Mouse (Mus musculus) embryonic facial prominence, embryonic 11.5 days (tissue): ENCODE data around the gene Msh3. TPM values are rescaled to one million over a fixed set of nuclear protein-coding genes. Genes with fewer than 3 reads are reported as not detected.
"Not testable (repeated sequence)": the region's sequence is repeated elsewhere in the genome, so short reads cannot be mapped to it uniquely, and the experiment has no call there.

Experiments
- ATAC-seq: fragments of 200-750 bp; cut with Nextera tagmentation; replicated peaks from 2 replicates; pipeline ENCODE4 v1.8.0; 2017; ENCODE audit warnings: low read depth; ENCODE audit not compliant: insufficient number of reproducible peaks, low FRiP score, low TSS enrichment
- DNase-seq: peaks from one replicate; pipeline ENCODE4 v3.0.0-alpha.2; 2015; ENCODE audit warnings: low spot score
- H3K27ac ChIP-seq: fragments of 300-500 bp; sonication (generic); replicated peaks from 2 replicates; pipeline ENCODE4 v1.5.1; 2014; ENCODE audit warnings: mild to moderate bottlenecking, low read depth, low read length, control low read depth
- H3K27me3 ChIP-seq: fragments of 300-500 bp; sonication (generic); 2 replicates; pipeline ENCODE4 v1.6.1; 2014; ENCODE audit warnings: mild to moderate bottlenecking, low read length, moderate library complexity, mixed read lengths; ENCODE audit not compliant: control insufficient read depth, insufficient read depth
- H3K36me3 ChIP-seq: fragments of 300-500 bp; sonication (generic); replicated peaks from 2 replicates; pipeline ENCODE4 v1.6.1; 2014; ENCODE audit warnings: low read depth, mild to moderate bottlenecking, low read length, moderate library complexity, mixed read lengths; ENCODE audit not compliant: control insufficient read depth, insufficient read depth
- H3K4me1 ChIP-seq: fragments of 300-500 bp; sonication (generic); 2 replicates; pipeline ENCODE4 v1.6.1; 2014; ENCODE audit warnings: low read length, mixed read lengths; ENCODE audit not compliant: control insufficient read depth, insufficient read depth
- H3K4me2 ChIP-seq: fragments of 300-500 bp; sonication (generic); 2 replicates; pipeline ENCODE4 v1.6.1; 2014; ENCODE audit warnings: low read depth, mild to moderate bottlenecking, control low read depth, low read length, moderate library complexity
- H3K4me3 ChIP-seq: fragments of 300-500 bp; sonication (generic); 2 replicates; pipeline ENCODE4 v1.5.1; 2014; ENCODE audit warnings: low read depth, low read length, control low read depth
- H3K9ac ChIP-seq: fragments of 300-500 bp; sonication (generic); replicated peaks from 2 replicates; pipeline ENCODE4 v1.6.1; 2014; ENCODE audit warnings: mild to moderate bottlenecking, control low read depth, low read length
- H3K9me3 ChIP-seq: fragments of 300-500 bp; sonication (generic); replicated peaks from 2 replicates; pipeline ENCODE4 v1.6.1; 2016; ENCODE audit warnings: mild to moderate bottlenecking, low read length, inconsistent platforms, mixed read lengths; ENCODE audit not compliant: control insufficient read depth
- WGBS: fragments of 180-500 bp; shearing (Covaris S2); extraction: QIAGEN DNeasy Blood & Tissue Kit; methylation state at CpG from one replicate; pipeline ENCODE4 v1.1.7; 2014; 5-methylcytosine and 5-hydroxymethylcytosine counted together
- polyA plus RNA-seq: library from polyadenylated mRNA; unstranded; fragments of >200 nt; fragmentation: Nextera tagmentation; extraction: Ambion mirVana; gene quantifications from 2 replicates; pipeline ENCODE4 v1.2.1, GENCODE M21; 2014

Gene Msh3
- polyA plus RNA-seq, result 38.5 and 45.6 TPM in 2 replicates

GRCm38 (mm10) chr13:92354456-92355271, at the start of gene Msh3, which contains the start of gene Dhfr:
Gene Msh3, minus strand, starts transcription at chr13:92355003.
Gene Dhfr, plus strand, starts transcription at chr13:92354726.
- H3K9ac ChIP-seq, result peak within 1 kb of the TSS; percentile 72
- H3K9me3 ChIP-seq, result no peaks in the 10 kb centered on the region
- H3K4me3 ChIP-seq, result peak within 1 kb of the TSS; percentile 59
- ATAC-seq (peak; percentile 98), DNase-seq (peak; percentile 99)
- peak within 1 kb of the TSS; percentile 81 for H3K27ac ChIP-seq
- no peaks in the 10 kb centered on the region for H3K27me3 ChIP-seq
- H3K36me3 ChIP-seq, result no peaks in the 10 kb centered on the region
- H3K4me2 ChIP-seq, result peak within 1 kb of the TSS; percentile 70
- H3K4me1 ChIP-seq, result no peaks in the 10 kb centered on the region; the same call in 1 of the 2 replicates
- under 1% methylated on average over 62 of the region's 76 CpGs for WGBS

GRCm38 (mm10) chr13:92403496-92403895, 48.7 kb upstream of the Msh3 start:
- no peak overlapping the region for H3K4me3 ChIP-seq
- WGBS, result 82% methylated on average over 3 of the region's 3 CpGs
- H3K4me1 ChIP-seq, result no peaks in the 10 kb centered on the region
- H3K9me3 ChIP-seq, result no peaks in the 10 kb centered on the region
- H3K4me2 ChIP-seq, result no peak overlapping the region
- H3K9ac ChIP-seq, result no peak overlapping the region
- no peak overlapping the region for H3K27ac ChIP-seq
- H3K36me3 ChIP-seq, result no peaks in the 10 kb centered on the region
- ATAC-seq (no peak), DNase-seq (no peak)
- H3K27me3 ChIP-seq, result no peaks in the 10 kb centered on the region

GRCm38 (mm10) chr13:92402063-92402462, 47.3 kb upstream of the Msh3 start:
- ATAC-seq, result no peak
- no peaks in the 10 kb centered on the region for H3K27me3 ChIP-seq
- DNase-seq, result no peak
- WGBS, result 69% methylated on average over 2 of the region's 2 CpGs
- H3K9ac ChIP-seq, result no peak overlapping the region
- no peaks in the 10 kb centered on the region for H3K9me3 ChIP-seq
- H3K36me3 ChIP-seq, result no peaks in the 10 kb centered on the region
- H3K4me1 ChIP-seq, result no peaks in the 10 kb centered on the region
- no peak overlapping the region for H3K4me2 ChIP-seq
- H3K4me3 ChIP-seq, result no peak overlapping the region
- no peak overlapping the region for H3K27ac ChIP-seq

GRCm38 (mm10) chr13:92398491-92399384, 43.9 kb upstream of the Msh3 start:
- Histone ChIP-seq H3K9me3 (no peaks in the 10 kb centered on the region), H3K9ac (no peak overlapping the region), H3K4me3 (no peak overlapping the region), H3K36me3 (no peaks in the 10 kb centered on the region), H3K4me2 (no peak overlapping the region), H3K27ac (no peak overlapping the region), H3K4me1 (no peaks in the 10 kb centered on the region), H3K27me3 (no peaks in the 10 kb centered on the region)
- DNase-seq (no peak), ATAC-seq (no peak)
- 75% methylated on average over 11 of the region's 11 CpGs for WGBS

GRCm38 (mm10) chr13:92393047-92393661, 38.4 kb upstream of the Msh3 start:
- Histone ChIP-seq H3K27ac (no peak overlapping the region), H3K4me1 (no peaks in the 10 kb centered on the region), H3K9me3 (no peaks in the 10 kb centered on the region), H3K4me2 (no peak overlapping the region), H3K4me3 (no peak overlapping the region), H3K36me3 (no peaks in the 10 kb centered on the region), H3K9ac (no peak overlapping the region), H3K27me3 (no peaks in the 10 kb centered on the region)
- 87% methylated on average over 12 of the region's 12 CpGs for WGBS
- ATAC-seq (no peak), DNase-seq (no peak)

GRCm38 (mm10) chr13:92387367-92387766, 32.6 kb upstream of the Msh3 start:
- no peak for DNase-seq
- Histone ChIP-seq H3K9me3 (no peaks in the 10 kb centered on the region), H3K36me3 (no peaks in the 10 kb centered on the region; the same call in 1 of the 2 replicates), H3K4me1 (no peaks in the 10 kb centered on the region), H3K27ac (no peak overlapping the region), H3K27me3 (no peaks in the 10 kb centered on the region), H3K9ac (no peak overlapping the region), H3K4me2 (no peak overlapping the region), H3K4me3 (no peak overlapping the region)
- no peak for ATAC-seq
- 82% methylated on average over 3 of the region's 3 CpGs for WGBS

- H3K36me3 ChIP-seq, ATAC-seq: not testable (repeated sequence)
- 96% methylated on average over 6 of the region's 6 CpGs for WGBS
Measured at GRCm38 (mm10) chr13:92371466-92371865, 16.7 kb upstream of the Msh3 start.

More at GRCm38 (mm10) chr13:92371466-92371865, 16.7 kb upstream of the Msh3 start:
- H3K4me3 ChIP-seq, H3K4me1 ChIP-seq, H3K4me2 ChIP-seq, H3K9me3 ChIP-seq, H3K27me3 ChIP-seq, DNase-seq, H3K9ac ChIP-seq, H3K27ac ChIP-seq: not testable (repeated sequence)
